Mouse (Mus musculus) right cerebral cortex, postnatal 4 days (tissue): ENCODE measurements around the gene Dok1.

ENCODE experiments used
- DNase-seq: peaks from one replicate; pipeline ENCODE4 v3.0.0-alpha.2; 2022

Dok1 gene

GRCm38 (mm10) chr6:83044742-83045141 lies 11.5 kb upstream of the Dok1 start:
- no peak for DNase-seq

DNA sequence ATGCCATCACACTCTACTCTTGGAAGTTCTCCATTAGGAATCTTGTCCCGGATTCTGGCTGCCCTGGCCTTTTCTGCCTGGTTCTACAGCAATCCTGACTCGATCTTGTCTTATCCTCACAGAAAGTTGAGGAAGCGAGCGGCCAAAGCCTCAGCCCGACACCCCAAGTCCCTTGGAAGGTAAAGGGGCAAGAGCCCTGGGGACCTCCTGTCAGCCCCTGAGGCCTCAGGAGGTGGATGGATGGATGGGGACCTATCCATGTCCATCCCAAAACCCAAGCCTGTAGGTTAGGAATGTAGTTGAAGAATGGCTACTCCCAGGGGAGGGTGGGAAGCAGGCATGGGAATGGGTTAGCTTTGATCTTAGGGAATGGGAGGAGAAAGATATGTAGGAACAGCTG lies 10.7 kb upstream of the Dok1 start:
- DNase-seq: no peak

DNA sequence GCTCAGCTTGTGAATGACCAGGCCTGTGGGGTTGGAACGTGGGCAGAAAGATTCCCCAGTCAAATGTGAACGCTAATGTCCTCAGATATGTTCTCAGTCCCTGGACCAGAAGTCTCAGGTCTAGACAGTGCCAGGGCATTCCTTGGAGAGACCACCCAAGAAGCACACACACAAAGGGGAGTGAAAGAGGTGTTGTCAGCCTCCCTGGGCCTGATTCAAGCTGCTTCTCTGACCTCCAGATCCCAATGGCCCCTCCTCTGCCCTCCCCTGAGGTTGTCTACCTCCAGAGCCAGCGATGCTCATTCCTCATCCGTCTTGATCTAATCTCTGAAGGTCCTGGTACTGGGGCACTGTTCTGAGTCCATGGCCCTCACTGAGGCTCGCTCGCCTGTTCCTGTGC lies 10.3 kb upstream of the Dok1 start:
- no peak for DNase-seq

- no peak for DNase-seq
Observed at GRCm38 (mm10) chr6:83040601-83041000, 7.3 kb upstream of the Dok1 start.

GRCm38 (mm10) chr6:83038496-83039012 lies 5.3 kb upstream of the Dok1 start:
- peak; percentile 87 for DNase-seq

GRCm38 (mm10) chr6:83037188-83037587 lies 3.9 kb upstream of the Dok1 start:
- DNase-seq: no peak

DNA sequence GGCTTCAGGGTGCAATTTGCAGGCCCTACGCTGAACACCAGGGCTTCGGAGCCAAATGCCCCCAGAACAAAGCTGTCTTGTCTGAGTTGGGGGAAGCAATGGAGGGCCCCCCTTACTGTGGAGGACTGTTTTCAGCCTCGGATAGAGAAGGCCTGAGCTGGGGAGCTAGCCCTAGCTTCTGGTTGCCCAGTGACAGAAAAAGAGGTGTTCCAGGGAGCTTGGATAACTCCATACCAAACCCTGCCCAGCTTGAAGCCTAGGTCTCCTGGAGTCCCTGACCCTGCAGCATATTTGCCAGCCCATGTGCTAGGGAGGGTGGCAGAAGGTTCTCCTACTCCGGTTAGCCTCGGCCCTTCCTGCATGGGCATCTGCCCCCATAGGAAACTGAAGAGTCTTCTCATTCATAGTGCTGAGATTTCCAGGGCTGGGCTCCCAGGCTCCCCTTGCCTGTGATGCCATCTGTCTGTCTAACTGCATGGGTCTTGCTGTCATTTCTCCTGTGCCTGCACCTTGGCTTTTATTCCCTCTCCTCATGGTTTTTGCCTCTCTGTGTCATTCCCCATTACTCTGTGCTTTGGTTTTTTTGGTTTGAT lies 1.3 kb upstream of the Dok1 start:
- DNase-seq: no peak

DNA sequence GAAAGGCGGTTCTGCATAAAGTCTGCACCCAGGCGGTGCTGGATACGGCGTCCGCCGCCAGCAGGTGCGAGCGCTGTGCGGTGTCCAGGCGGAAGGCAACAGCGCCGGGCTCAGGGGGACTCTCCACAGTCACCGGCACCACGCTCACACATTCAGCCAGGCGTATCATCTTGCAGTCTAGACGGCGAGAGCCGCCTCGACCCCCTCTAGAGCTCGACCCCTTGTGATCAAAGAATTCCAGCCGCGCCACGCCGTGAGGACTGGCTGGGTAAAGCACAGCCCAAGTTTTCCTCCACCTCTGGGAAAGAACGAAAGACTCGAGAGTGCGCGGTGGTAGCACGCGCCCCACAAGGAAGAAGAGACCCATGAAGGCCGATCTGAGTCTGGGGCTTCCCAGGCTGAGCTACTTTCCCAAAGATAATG lies 491 bp downstream of the Dok1 start:
- no peak for DNase-seq

GRCm38 (mm10) chr6:83031921-83032590 lies 1.2 kb downstream of the Dok1 start:
- no peak for DNase-seq

DNA sequence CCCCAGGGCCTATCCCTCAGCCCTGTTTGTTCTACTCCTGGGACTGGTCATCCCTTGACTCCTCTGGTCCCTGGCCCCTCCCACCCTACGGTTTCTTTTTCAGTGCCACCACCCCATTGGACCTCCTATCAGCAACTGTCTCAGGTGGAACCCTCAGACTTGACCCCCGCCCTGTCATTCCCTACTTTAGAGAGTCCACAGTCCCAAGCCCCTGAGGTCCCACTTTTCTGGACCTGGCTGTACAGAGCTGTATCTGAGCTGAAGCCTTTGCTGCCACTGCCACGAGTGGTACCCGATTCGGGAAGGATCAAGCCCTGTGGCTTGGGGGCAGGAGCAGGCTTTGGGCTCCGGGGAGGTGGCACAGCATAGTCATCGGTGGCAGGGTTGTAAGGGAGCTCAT lies 2.2 kb downstream of the Dok1 start:
- no peak for DNase-seq

GRCm38 (mm10) chr6:83029777-83030176 lies 3.5 kb downstream of the Dok1 start:
- DNase-seq: no peak

DNA sequence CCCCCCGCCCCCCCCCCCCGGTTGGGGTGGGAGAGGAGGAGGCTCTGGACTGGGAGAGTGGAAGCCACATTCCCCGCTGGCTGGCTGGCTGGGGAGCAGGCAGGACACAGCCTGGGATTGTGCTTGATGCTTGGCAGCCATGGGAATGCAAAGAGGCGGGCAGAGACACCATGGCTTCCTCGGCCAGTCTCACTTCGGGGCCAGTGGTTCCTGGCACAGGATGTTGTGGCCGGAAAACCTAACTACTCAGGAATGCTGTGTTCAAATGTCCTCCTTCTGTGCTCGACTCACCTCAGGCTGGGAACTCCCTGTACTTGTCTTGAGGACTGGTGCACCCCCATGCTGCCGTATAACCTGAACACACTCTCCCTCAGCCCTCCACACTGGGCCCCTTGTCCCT lies 5.6 kb downstream of the Dok1 start:
- no peak for DNase-seq

DNA sequence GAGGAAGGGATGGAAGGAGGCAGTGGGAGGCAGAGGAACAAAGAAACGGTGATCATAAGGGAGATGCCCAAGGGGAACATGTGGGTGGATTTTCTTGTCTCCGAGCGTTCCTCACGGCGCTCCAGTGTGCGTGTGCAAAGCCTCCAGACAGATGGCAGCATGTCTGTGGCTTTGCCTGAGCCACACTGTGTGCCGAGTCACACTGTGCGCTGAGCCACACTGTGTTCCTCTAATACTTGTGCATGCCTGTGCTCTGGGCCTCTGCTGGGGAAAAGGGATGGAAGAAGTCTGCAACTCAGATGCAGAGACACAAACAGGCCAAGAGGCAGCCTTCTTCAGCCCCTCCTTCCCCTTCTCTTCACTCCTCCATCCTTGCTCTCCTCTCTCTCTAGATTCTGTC lies 6.0 kb downstream of the Dok1 start:
- no peak for DNase-seq

DNA sequence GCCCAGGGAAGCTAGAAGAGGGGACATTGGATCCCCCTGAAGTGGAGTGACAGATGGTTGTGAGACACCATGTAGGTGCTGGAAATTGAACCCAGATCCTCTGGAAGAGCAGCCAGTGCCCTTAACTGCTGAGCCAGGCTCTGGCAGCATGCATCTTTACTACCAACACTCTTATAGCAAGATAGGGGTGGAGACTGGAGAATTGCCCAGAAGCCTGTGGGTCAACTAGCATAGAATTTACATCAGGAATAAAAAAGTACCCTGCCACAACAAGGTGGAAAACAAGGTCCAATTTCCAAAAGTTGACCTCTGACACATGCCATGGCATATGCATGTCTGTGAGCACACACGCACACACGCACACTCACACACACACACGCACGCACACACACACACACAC lies 8.1 kb downstream of the Dok1 start:
- DNase-seq: no peak

DNA sequence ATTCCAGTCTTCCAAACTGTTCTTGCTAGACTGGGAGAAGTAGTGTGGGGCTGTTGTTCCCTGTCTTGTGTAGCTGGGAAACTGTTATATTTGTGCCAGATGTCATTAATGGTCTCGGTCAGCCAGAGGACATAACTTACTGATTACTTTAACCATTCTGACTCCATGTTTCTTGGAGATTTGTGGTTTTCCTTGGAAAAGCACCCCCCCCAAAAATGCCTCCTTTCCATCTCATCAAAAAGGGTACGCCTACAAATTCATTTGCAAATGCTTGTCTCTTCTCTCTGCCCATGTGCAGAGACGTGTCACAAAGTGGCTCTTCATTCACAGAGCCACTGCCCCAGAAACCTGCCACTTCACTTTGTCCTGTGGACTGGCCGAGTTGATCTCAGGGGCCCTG lies 8.8 kb downstream of the Dok1 start:
- no peak for DNase-seq

DNA sequence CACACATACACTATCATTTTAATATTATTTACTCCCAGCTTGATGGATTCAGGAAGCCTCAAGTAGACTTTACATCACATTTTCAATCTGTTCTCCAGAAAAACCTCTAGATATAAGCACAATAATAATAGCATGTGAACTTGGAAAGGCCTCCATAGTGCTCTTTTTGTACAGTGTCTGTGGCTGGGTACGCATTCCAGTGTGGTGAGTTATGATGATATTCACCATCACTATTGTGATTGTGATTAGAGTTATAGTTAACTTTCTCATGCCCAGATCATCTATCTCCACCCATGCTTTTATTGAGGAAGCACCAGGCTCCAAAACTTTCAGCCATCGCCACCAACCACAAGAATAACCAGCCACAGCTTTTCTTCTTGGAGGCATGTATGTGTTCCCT lies 9.5 kb downstream of the Dok1 start:
- no peak for DNase-seq

- DNase-seq: no peak
Observed at GRCm38 (mm10) chr6:83023008-83023407, 10.3 kb downstream of the Dok1 start.

GRCm38 (mm10) chr6:83020836-83021593 lies 12.3 kb downstream of the Dok1 start:
- no peak for DNase-seq

GRCm38 (mm10) chr6:83020121-83020520 lies 13.2 kb downstream of the Dok1 start:
- no peak for DNase-seq

GRCm38 (mm10) chr6:83019044-83019443 lies 14.2 kb downstream of the Dok1 start:
- no peak for DNase-seq

DNA sequence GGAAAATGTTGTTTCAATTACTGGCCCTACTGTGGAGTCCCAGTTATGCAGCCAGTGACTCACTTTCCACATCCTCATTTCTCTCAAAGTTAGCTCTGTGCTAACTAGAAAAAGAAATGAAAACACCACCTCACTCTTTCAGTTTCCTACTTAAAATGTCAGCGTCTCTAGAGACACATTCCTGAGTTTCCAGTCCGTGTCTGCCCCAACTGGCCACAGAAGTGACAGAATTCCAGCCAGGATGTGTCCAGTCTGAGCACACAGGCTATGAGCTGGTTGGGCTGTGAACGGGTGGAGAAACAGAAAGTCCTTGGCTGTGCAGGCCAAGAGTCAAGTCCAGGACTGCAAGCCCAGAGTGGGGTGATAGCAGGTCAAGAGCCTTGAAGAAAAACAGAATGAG lies 16.1 kb downstream of the Dok1 start:
- DNase-seq: no peak

DNA sequence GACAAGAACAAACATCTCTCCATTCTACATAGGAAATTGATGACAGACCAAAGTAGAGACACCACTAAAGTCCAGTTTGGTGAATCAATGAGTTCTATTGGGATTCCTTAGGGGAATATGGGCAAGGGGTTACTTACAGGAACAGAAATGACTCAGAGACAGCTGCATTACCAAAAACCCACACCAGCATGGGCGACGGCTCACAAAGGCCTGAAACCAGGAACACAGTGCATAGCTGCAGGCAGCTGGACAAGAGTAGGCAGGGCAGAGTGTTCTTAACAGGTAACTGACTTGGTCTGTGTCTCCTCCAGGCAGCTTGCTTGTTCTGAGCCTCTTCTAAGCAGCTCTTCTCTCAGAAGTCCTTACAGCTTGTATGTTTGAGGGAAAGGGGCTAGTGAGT lies 17.5 kb downstream of the Dok1 start:
- DNase-seq: no peak

DNA sequence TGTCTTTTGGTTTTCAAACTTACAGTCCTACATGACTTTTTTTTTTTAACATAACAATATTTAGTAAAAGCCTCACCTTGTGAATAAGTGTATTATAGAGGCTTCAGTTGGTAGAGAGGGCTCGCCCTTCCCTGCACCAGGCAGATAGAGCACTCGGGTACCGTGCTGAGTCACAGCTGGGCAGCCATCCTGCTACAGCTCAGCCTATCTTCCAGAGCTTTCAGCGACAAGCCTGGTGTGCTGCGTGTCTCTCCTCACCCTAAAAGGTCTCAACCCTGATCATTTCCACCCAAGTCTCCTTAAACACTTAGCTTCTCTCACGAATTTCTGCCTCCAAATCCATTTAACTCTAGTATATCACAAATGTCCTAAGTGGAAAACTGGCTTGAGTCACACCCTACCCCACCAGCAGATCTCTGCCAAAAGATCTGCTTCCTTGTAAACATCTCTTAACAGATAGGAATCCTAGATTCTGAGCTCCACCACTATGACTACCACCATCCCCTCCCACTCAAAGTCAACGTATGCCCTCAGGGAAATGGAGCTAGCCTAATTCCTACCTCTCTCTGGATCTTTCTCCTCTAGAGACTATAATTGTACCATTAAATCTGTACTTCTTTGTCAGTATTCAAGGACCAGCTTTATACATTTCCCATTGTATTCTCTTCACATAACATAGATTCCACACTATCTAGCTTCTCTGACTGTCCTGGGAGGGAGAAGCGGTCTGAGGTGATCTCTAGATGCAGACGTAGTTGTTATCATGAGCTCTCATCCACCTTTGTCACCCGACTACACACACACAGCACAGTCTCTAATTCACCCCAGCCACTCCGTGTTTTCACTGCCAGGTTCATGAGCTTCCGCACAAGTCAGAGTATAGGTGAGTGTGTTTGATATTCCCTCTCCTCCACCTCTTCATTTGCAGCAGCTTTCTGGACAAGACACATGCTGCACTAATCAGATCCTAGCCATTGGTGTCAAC lies 18.5 kb downstream of the Dok1 start:
- DNase-seq: no peak
